8 mouse cellular contexts compared by ENCODE assay signal in genomic region chr2:164486258-164487114, GRCm38 (mm10). TPM values are rescaled to one million over a fixed set of nuclear protein-coding genes. Genes with fewer than 3 reads are reported as not detected.
A peak's percentile ranks its signal among the peaks of the same experiment; 100 is the strongest.
DNase-seq lines count a peak whose midpoint lies in the region; ATAC-seq lines count a peak whose summit lies in the region.

No protein-coding gene starts in this region.

- H3K4me2 ChIP-seq in hindbrain, embryonic 15.5 days, result peak overlapping the region; percentile 98

- peaks cover 17% of the 10 kb centered on the region for H3K4me1 ChIP-seq in hindbrain, embryonic 15.5 days (replicated peaks)

- peak; percentile 81 for ATAC-seq in hindbrain, embryonic 15.5 days (ENCODE audit: low FRiP score, low read depth)

- H3K4me3 ChIP-seq in hindbrain, embryonic 15.5 days, result peak overlapping the region; percentile 64

- peak overlapping the region; percentile 60 for H3K9ac ChIP-seq in hindbrain, embryonic 15.5 days

- peak; percentile 54 to 83 for DNase-seq in adrenal gland, adult (ENCODE audit: inconsistent age in 2 of 2, low spot score in 1 of 2)
- DNase-seq in adrenal gland, adult 8-10 months, result no peak
- DNase-seq in cerebellum, adult 9-10 months, result peak; percentile 71
- DNase-seq in frontal cortex, postnatal 36 days (ENCODE audit: low spot score in 2 of 2), result peak; percentile 66 to 82
- DNase-seq in layer of hippocampus, postnatal 36 days, result peak; percentile 79 to 80
- peak; percentile 68 for DNase-seq in lung, postnatal 10 days
- peak; percentile 88 for DNase-seq in right cerebral cortex, adult 18-20 months

- under 1% methylated on average over 65 of the region's 90 CpGs for WGBS in hindbrain, embryonic 15.5 days

- peaks cover 16% of the 10 kb centered on the region for H3K36me3 ChIP-seq in hindbrain, embryonic 15.5 days

- H3K9me3 ChIP-seq in hindbrain, embryonic 15.5 days, result no peaks in the 10 kb centered on the region

- H3K27ac ChIP-seq in hindbrain, embryonic 15.5 days (replicated peaks), result peak overlapping the region; percentile 28

- 0 out of 2 replicates have a peak, but pooled peaks cover 3% of the 10 kb centered on the region for H3K27me3 ChIP-seq in hindbrain, embryonic 15.5 days

RNA-seq across cellular contexts. Expression of gene Dbndd2, which starts 0.6 kb away (rescaled TPM):
- 10 to 100 TPM in 2 of 4 experiments, 1 to 10 TPM in 2; 5.4 to 18.3 (median 11.6) TPM for total RNA-seq in adrenal gland, adult 8-10 months (2022)
- polyA plus RNA-seq in hindbrain, embryonic 15.5 days (2015; fragmentation: Nextera tagmentation; extraction: Ambion mirVana), result 22.8 and 23.1 TPM in 2 replicates
- 100 to 1,000 TPM; 108 to 110 TPM for total RNA-seq in layer of hippocampus, postnatal 36 days (2021)

RNA-seq across cellular contexts. Expression of gene Pigt, which starts 10.8 kb away (rescaled TPM):
- 10 to 100 TPM; 75.7 to 93.8 (median 88.6) TPM for total RNA-seq in adrenal gland, adult 8-10 months (2022)
- polyA plus RNA-seq in hindbrain, embryonic 15.5 days (2015; fragmentation: Nextera tagmentation; extraction: Ambion mirVana), result 93.4 and 103 TPM in 2 replicates
- total RNA-seq in layer of hippocampus, postnatal 36 days (2021), result 10 to 100 TPM; 76.6 to 84.5 TPM

RNA-seq across cellular contexts. Expression of gene Trp53tg5, which starts 13.0 kb away (rescaled TPM):
- not detected for total RNA-seq in adrenal gland, adult 8-10 months (2022)
- not detected in 2 replicates for polyA plus RNA-seq in hindbrain, embryonic 15.5 days (2015; fragmentation: Nextera tagmentation; extraction: Ambion mirVana)
- not detected for total RNA-seq in layer of hippocampus, postnatal 36 days (2021)

RNA-seq across cellular contexts. Expression of gene Gm20458, which starts 25.7 kb away (rescaled TPM):
- 1 to 10 TPM in 3 of 4 experiments, not detected in 1; 2.3 to 7.3 (median 4.6) TPM for total RNA-seq in adrenal gland, adult 8-10 months (2022)
- 5.0 and 6.6 TPM in 2 replicates for polyA plus RNA-seq in hindbrain, embryonic 15.5 days (2015; fragmentation: Nextera tagmentation; extraction: Ambion mirVana)
- 10 to 100 TPM in 1 of 2 experiments, 1 to 10 TPM in 1; 7.0 to 13.3 TPM for total RNA-seq in layer of hippocampus, postnatal 36 days (2021)

RNA-seq across cellular contexts. Expression of gene Sys1, which starts 29.7 kb away (rescaled TPM):
- 10 to 100 TPM; 26.2 to 34.8 (median 30.9) TPM for total RNA-seq in adrenal gland, adult 8-10 months (2022)
- polyA plus RNA-seq in hindbrain, embryonic 15.5 days (2015; fragmentation: Nextera tagmentation; extraction: Ambion mirVana), result 82.7 and 88.2 TPM in 2 replicates
- 10 to 100 TPM; 37.7 to 42.3 TPM for total RNA-seq in layer of hippocampus, postnatal 36 days (2021)

Comparison
In these comparisons a context has a peak if more than half of its experiments do, and no peak if none do; other contexts are left out.
1. RNA of gene Dbndd2, which starts 0.6 kb away (total RNA-seq): 108 to 110 TPM in layer of hippocampus, postnatal 36 days; 5.4 to 18.3 TPM in adrenal gland, adult 8-10 months; every median in the first group is over 4 times any median in the second.